Mouse (Mus musculus) kidney, postnatal 4 days (tissue): ENCODE data around the gene Il2ra.
A peak's percentile ranks its signal among the peaks of the same experiment; 100 is the strongest.
"Not testable (repeated sequence)": the region's sequence is repeated elsewhere in the genome, so short reads cannot be mapped to it uniquely, and the experiment has no call there.

Experiments used
- DNase-seq, 2 experiments: peaks; one replicate each; pipeline ENCODE4 v3.0.0; 2021; ENCODE audit warnings: mixed read lengths in 2 of 2

The Il2ra gene

DNA sequence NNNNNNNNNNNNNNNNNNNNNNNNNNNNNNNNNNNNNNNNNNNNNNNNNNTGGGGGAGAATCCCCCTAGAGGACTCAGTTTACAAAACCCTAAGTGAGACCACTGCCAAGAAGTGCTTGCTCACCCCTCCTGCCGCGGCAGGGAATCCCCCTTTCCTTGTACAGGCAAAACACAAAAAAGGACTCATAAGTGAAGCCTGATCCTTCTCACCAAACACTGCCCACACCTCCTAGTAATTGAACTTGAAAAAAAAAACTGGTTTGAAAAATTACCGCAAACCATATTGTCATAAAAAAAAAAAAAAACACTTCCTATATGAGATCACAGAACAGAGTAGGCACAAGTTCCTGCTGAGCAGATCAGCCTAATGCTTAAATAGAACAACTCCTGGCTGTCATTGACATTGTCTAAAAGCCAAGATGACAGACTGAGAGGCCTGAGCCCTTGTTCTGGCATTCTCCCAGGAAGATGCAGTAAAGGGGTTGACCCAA is at the start of gene Il2ra:
Gene Il2ra (plus strand): TSS at position 357 of the 491 bp plus-strand sequence.
- no peak for DNase-seq

DNA sequence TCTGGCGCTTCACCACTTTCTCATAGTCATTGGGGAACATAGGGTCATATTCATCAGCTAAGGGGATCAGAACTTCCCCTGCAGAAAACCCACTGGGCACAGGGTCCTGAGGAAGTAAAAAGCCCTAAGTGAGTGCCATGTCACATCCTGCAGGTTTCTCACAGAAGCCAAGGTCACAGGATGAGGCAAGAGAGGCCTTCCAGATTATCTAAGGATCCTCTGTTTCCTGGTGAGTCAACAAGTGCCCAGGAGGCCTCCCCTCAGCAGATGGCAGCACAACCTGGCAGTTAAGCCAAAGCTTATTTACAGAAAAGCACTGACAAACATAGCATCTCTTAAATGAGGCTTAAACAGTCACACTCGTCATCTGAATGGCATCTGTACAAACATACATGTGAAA is 45.9 kb upstream of the Il2ra start:
- no peak for DNase-seq

DNA sequence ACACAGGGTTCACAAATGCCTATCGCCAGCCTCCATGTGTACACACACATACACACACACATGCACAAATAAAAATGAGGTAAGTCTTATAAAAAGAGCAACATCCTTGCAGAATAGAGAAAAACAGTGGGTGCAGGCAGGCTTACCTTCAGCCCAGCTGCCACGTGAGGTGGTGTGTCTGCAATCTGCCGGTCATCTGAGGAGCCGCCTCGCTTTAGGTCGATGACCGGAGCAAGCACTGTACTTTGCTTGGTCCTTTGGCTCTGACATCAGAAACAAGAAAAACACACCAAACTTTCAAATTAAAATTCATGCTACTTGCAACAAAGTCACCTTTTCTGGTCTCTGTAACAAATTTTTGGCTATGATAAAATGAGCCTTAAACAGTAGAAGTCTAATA is 44.7 kb upstream of the Il2ra start:
- no peak for DNase-seq

DNA sequence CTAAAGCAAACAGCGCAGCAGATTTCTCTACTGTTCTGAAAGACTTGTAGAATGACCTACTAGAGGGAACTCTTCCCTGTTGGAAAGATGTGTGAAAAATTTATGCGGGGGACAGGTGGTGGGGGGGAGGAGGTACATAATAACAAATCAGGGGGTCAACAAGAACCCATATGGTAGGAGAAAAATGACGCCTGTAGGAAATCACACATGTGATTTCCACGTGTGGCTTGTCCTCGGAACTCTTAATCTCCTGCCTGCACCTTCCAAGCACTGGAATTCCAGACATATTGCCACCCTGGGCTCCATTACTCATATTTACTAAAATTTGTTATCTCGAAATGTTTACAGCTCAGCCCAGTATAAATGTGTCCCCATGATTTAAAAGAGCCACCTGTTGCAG is 40.8 kb upstream of the Il2ra start:
- DNase-seq: no peak

DNA sequence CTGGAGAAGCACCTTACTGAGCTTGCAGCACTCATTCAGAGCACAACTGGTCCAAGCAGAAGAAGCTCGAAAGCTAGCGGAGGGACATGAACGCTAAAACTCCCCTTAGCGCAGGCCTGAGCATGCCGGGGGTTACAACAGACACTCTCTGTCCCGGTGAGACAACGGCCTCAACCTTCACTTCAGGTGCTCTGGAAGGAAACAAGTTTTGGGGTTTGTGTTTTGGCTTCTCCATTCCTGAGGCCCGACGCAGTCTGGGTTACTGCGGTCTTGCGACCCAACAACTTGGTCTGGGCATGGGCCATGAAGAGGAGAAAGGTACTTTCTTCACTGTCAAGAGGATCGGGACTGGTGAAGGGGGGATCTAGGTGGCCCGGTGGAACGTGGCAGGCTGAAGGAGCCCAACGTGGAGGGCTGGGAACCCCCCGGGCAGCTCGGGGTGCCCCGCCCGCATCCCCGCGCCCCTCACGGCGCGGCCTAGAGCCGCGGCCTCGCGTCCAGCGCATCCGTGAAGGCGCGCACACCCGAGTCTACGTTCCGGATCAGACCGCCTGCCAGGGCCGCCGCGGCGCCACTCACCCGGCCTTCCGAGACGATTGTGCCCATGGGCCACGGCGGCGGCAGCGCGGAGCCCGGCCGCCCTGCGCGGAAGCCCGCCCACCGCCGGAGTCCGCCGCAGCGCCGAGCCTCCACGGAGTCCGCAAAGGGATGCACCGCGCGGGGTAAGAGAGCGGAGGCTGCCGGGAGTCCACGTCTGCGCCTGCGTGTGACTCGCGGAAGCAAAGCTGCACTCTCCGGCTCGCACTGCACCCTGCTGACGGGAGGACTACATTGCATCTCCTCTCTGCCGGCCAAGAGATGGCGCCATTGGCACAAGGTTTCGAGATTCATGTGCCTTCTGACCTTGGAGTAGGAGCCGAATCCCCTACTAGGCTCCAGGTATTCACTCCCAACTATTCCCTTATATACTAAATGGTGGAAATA is 39.8 kb upstream of the Il2ra start:
- DNase-seq: peak; percentile 97

DNA sequence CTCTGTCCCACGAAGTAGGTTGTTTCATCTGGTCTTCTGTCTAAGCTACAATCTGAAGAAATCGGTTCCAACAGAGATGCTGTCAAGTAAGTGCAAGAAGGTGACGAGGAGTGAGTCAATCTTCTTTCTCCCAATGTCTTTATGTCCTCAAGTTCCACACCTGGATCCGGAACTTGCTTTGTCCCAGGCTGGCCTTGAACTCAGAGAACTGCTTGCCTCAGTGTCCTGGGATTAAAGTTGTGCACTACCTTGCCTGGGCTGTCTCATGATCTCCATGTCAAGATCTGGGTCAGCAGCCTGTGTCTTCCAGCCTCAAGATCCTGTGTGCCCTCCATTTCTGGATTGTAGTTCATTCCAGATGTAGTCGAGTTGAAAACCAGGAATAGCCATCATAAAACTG is 38.6 kb upstream of the Il2ra start, which contains the start of gene Rbm17:
Gene Rbm17 (minus strand): TSS at position 101 of the 400 bp plus-strand sequence.
- DNase-seq: no peak

DNA sequence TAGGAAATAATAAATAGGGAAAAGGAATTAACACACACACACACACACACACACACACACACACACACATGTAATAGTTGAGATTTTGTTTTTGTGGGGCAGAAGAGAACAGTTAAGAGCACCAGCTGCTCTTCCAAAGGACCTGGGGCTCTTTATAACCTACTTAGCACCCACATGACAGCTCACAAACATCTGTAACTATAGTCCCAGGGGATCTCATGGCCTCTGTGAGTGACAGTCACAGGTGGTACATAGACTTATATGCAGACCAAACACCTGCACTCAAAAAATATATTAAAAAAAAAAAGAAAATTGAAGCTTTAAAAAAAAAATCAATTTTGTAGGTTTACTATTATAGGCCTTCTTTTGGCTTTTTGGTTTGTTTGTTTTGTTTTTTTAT is 37.7 kb upstream of the Il2ra start:
- no peak for DNase-seq

DNA sequence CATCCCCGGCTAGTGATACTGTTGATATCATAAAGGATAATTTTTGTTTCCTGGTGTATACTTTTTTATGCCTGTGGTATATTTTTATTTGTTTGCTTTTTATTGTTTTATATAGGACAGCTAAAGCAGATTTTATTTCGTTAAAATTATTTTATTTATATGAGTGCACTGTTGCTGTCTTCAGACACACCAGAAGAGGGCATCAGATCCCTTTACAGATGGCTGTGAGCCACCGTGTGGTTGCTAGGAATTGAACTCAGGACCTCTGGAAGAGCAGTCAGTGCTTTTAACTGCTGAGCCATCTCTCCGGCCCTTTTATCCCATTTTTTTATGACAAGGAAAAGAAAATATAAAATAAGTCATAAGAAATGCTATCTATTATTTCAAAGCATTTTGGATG is 35.9 kb upstream of the Il2ra start:
- DNase-seq: not testable (repeated sequence)

DNA sequence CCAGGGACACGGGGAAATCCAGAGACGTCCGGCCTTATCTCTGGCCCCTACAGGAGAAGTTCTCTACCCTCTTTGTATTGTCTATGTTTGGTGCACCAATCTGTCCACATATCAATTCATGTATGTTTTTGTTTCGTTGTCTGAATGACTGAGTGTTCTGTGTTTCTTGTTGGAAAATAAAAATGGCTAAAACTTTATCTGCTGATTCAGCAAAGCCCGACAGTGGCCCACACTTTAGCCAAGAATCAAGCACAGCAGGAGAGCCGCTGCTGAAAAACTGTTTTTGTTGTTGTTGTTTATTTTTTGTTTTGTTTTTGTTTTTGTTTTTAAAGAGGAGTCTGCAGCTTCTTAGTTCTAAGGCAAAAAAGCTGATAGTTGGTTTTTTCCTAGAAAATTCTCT is 29.7 kb upstream of the Il2ra start:
- not testable (repeated sequence) for DNase-seq

DNA sequence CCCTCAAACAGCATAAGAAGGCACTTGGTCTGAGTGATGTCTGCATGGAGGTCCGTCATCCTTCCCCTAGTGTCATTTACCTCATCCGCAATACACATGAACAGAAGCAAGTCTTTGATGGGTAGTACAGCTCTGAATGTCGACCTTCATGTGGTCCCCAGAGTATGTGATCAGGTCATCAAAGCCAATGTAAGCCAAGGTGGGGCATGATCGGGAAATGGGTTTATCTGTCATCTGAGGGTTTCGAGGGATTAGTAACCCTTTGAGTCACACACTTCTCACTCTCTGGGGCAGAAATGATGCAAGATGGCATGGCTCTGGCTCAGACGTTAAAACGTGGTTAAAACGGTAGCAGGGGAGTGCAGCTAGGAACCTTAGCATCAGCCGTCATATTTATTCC is 25.8 kb upstream of the Il2ra start:
- no peak for DNase-seq

DNA sequence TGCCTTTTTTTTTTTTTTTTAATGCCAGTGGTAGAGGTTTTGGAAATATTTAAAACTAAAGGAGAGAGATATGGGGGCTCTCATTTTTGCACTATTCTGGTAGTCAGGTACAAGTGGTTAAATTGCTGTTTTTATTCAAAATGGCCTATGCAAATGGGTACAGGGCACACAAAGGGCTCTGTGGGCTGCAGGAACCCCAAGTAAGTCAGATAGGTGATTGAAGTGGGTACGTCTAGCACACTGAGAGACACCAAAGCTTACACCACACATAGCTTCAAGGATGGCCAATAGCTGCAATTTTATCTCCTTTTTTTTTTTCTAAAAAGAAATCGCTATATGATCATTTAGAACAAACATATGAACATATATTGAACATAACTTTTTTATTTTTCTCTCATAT is 23.0 kb upstream of the Il2ra start:
- DNase-seq: no peak

DNA sequence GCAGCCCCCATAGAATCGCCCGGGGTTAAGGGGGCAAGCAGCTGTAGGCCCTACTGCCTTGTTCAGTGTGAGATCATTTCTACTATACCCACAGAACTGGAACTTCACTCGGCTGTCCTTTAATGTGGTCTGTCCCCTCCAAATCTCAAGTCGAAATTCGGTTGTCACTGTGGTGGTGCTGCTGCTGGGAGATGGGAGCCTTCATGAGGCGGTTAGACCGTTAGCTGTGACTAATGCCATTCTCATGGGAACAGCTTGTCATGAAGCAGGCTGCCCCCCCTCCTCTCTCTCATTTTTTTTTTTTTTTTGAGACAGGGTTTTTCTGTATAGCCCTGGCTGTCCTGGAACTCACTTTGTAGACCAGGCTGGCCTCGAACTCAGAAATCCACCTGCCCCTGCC is 19.4 kb upstream of the Il2ra start:
- DNase-seq: no peak

DNA sequence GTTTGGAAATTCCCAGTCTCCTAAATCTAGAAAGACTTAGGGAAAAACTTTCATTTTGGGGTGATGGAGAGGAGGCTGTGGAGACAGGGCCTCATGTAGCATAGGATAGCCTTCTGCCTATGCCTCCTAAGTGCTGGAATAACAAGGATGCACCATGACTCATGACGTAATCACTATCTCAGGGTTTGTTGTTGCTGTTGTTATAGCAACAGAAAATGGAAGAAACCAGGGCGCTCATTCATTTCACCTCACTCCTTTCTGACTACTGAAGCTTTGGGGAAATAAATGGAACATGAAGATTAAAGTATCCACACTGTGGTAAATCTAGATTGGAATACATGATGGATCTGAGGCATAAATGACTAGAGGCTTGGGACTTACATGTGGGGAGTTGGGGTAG is 18.9 kb upstream of the Il2ra start:
- DNase-seq: no peak

DNA sequence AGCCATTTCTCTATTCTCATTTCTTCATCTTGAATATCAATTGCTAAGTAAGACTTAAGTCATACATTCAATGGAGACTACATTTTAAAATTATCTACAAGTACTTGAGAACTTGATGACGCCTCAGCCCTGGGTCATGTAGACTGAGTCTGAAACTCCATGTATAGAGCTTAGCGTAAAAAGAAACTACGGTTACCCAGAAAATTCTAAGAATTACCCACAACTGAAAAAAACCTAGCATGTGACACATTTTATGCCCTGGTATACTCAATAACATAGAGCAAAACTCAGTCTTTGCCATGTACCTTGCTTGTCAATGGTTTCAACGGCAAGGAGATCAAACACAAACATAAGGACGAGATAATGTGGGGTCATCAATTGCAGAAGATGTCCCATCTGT is 16.7 kb upstream of the Il2ra start, which contains the start of gene Gm17490:
Gene Gm17490 (minus strand): TSS at position 375 of the 400 bp plus-strand sequence.
- no peak for DNase-seq

DNA sequence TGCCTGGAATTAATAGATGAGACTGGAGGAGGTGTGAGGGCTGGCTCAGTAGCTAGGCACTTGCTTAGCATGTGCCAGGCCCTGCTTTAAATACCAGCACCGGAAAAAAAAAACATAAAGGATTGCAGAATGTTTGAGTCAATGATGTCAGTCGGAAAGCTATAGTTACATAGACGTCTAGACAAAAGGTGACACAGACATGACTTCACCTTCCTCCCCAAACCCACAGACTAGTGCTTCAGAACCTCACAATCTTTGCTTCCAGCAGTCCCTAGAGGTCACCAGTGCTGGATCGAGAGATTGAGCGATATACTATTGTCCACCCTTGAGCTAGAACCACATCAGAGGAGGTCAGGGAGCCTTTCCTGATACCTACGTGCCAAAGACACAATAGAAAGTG is 7.6 kb upstream of the Il2ra start:
- no peak for DNase-seq

DNA sequence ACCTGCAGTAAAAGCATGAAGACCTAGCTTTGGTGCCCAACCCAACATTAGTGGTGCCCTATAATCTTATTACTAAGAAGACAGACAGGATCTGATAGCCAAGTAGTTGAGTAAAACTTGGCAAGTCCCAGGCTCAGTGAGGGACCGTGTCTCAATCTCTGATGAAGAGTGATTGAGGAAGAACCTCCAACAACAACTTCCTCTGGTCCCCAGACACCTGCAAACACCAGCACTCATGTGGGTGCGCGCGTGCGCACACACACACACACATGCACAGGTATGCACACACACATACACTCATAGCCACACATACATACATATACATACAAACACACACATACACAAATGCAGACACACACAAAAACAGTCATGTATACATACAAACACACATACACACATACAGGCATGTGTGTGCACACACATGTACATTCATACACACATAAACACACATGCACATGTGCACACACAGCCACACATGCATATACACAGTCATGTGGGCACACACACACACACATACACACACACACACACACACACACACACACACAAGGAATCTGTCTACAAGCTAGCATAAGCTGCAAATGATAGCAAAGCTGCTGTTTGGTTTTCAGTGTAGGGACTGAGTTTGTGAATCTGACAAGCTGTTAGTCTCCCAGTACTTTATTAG is 7.0 kb upstream of the Il2ra start:
- DNase-seq: no peak

DNA sequence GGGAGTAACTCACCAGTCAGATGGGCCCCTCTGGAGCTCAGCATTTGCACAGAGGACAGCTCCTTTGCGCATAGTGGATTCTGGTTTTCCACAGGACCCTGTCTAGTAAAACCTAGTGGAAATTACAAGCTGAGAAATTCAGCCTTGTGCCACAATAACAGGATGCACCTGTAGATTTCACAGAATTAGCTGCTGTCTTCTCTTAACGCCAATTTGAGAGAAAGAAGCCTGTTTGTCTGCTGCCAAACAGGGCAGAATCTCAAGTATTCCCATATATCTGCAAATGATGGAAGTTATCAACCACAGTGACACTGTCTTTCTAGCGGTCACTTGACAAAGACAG is 6.5 kb upstream of the Il2ra start:
- no peak for DNase-seq

DNA sequence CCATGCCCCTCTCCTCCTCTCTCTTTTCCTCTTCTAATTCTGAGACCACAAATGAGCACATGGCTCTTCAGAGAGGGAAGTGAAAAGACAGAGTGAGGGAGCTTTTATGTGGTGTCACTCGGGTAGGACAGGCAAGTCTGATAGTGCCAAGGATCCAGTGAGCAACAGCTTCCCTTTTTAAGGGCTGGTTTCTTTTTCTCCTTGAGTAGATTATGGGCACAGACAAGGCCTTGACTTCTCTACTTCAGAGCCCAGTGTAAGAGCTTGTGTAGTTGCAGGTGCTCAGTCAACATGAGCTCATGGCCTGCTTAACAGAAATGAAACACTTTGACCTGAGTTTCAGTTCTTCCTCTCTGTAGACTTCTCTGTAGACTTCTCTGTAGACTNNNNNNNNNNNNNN is 5.5 kb upstream of the Il2ra start:
- no peak for DNase-seq

DNA sequence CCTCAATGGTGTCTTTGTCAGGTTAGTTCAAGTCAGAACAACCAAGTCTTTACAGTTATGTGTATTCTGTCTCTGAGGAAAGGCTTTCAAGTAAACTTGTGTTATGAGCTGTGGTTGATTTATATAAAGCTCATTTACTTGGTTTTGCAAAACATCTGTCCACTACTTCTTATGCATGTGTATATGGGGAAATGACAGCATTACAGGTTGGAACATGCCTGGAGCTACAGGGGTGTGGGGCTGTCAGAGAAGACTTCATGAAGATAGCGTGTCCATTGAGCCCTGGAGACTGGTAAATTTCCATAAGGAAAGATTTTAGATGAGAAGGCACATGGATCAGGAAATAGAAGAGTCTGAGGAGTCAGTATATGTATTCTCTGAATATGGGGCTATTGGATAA is 1.4 kb downstream of the Il2ra start:
- DNase-seq: no peak

DNA sequence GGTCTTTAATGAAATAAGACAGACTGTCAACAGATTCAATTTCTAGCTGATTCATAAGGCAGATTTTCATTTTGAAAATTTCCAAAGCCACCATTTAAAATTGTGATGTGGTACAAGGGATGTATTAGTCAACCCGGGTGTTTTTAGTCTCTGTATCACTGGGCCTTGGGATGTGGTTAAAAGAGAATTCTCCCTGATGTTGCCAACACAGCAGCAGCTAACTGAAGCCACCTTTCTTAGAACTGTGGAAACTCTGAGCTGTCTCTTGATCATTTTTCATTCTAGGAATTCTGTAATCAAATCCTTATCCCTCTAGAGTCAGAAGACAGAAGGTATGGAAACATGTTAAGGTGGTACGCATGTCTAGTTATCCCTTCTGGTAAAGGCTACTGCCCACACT is 2.7 kb downstream of the Il2ra start:
- no peak for DNase-seq

DNA sequence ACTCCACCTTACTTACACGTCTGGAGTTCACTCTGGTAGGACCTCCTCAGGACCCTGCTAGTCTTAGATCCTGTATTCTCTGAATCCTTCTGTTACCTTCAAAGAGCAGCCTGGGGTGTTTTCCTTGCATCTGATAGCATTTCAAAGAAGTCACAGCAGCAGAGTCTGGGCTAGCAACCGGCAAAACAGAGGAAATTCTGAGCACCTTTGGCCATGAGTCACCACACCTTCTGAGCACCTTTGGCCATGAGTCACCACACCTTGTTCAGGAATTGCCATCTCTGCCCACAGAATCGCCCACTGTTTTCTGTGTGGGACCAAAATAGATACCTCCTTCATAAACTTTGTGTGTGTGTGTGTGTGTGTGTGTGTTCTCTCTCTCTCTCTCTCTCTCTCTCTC is 8.9 kb downstream of the Il2ra start:
- no peak for DNase-seq

DNA sequence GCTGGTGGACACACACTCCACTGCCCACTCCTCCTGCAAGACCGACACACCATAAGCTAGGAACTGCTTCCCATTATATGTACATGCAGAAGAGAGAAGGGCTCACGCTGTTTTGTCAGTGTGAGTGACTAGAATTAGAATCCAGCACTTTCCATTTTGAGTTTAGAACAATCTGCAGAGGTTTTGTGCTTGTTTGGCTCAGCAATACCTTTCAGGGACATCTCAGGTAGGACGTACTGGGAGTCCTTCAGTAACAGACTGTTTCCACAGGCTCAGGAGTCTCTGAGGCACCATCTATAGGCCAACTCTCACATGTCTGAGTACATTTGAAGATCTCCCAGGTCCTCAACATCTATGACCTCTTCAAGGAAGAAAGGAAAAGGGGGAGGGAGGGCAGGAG is 9.6 kb downstream of the Il2ra start:
- no peak for DNase-seq

DNA sequence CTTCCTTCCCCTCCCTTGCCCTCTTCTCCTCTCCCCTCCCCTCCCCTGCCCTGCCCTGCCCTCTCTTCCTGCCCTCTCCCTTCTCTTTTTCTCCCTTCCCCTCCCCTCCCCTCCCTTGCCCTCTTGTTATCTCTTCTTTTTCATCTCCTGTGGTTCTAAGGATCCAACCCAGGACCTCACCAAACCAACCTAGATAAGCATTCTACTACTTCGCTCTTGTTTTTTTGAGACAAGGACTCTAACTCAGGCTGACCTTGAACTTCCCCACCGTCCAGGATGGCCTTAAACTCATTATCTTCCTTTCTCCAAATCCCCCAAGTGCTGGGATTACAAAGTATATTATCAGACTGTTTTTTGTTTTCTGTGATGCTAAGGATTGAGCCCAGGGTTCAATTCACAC is 10.2 kb downstream of the Il2ra start:
- DNase-seq: no peak

DNA sequence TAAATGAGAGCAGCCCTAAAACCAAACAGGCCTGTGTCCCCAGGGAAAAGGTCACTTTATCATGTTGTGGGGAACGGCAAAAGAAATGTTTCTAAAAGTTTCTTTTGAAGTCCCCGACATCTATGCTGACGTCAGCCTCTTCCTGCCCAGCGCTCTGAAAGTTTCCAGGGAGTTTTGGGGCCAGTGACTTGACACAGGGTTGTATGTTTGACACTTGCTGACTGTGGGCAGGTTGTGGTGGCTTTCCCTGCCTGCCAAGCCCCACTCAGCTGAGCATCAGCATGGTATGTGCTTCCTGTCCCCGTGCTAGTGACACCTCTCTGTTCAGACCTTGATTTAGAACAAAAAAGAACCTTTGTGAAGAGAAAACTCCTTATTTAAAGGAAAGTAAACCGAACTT is 10.7 kb downstream of the Il2ra start:
- DNase-seq: no peak
